Mouse (Mus musculus) hindbrain, embryonic 10.5 days (tissue): ENCODE data around the gene Wnt5b. TPM values are rescaled to one million over a fixed set of nuclear protein-coding genes. Genes with fewer than 3 reads are reported as not detected.

Source experiments
- DNase-seq: peaks from one replicate; pipeline ENCODE4 v3.0.0-alpha.2; 2017; ENCODE audit warnings: low spot score
- H3K27ac ChIP-seq: fragments of 300-500 bp; sonication (generic); 2 replicates; pipeline ENCODE4 v1.5.1; 2016; ENCODE audit warnings: mild to moderate bottlenecking, moderate library complexity
- H3K27me3 ChIP-seq: fragments of 300-500 bp; sonication (generic); 2 replicates; pipeline ENCODE4 v1.6.1; 2016; ENCODE audit warnings: mild to moderate bottlenecking; ENCODE audit not compliant: poor library complexity, insufficient read depth, severe bottlenecking
- H3K36me3 ChIP-seq: fragments of 300-500 bp; sonication (generic); 2 replicates; pipeline ENCODE4 v1.6.1; 2016; ENCODE audit warnings: mild to moderate bottlenecking, moderate library complexity
- H3K4me1 ChIP-seq: fragments of 300-500 bp; sonication (generic); replicated peaks from 2 replicates; pipeline ENCODE4 v1.6.1; 2016; ENCODE audit warnings: mild to moderate bottlenecking
- H3K4me3 ChIP-seq: fragments of 300-500 bp; sonication (generic); 2 replicates; pipeline ENCODE4 v1.5.1; 2016; ENCODE audit warnings: mild to moderate bottlenecking, moderate library complexity
- H3K9me3 ChIP-seq: fragments of 300-500 bp; sonication (generic); 2 replicates; pipeline ENCODE4 v1.6.1; 2016; ENCODE audit warnings: mild to moderate bottlenecking, moderate library complexity
- WGBS: fragments of 180-500 bp; shearing (Covaris S2); methylation state at CpG from one replicate; pipeline ENCODE4 v1.1.7; 2016; 5-methylcytosine and 5-hydroxymethylcytosine counted together
- polyA plus RNA-seq: library from polyadenylated mRNA; unstranded; fragments of >200 nt; fragmentation: Nextera tagmentation; extraction: Ambion mirVana; gene quantifications from 2 replicates; pipeline ENCODE4 v1.2.1, GENCODE M21; 2016

Gene Wnt5b
- polyA plus RNA-seq, 1 experiment from 2014 or later, result 7.9 TPM

- 89% methylated on average over 7 of the region's 7 CpGs for WGBS
Observed at GRCm38 (mm10) chr6:119514085-119514484, 30.1 kb downstream of the Wnt5b start.

GRCm38 (mm10) chr6:119513452-119513851 is 30.7 kb downstream of the Wnt5b start:
- Histone ChIP-seq H3K36me3 (no peaks in the 10 kb centered on the region), H3K4me1 (no peaks in the 10 kb centered on the region), H3K27me3 (no peaks in the 10 kb centered on the region), H3K9me3 (no peaks in the 10 kb centered on the region), H3K27ac (no peak overlapping the region), H3K4me3 (no peak overlapping the region)
- DNase-seq, result no peak
- 86% methylated on average over 5 of the region's 5 CpGs for WGBS

More at GRCm38 (mm10) chr6:119514085-119514484, 30.1 kb downstream of the Wnt5b start:
- Histone ChIP-seq H3K27me3 (no peaks in the 10 kb centered on the region), H3K9me3 (no peaks in the 10 kb centered on the region), H3K4me1 (no peaks in the 10 kb centered on the region), H3K27ac (no peak overlapping the region), H3K36me3 (no peaks in the 10 kb centered on the region), H3K4me3 (no peak overlapping the region)
- no peak for DNase-seq

GRCm38 (mm10) chr6:119512701-119513100 is 31.4 kb downstream of the Wnt5b start:
- Histone ChIP-seq H3K36me3 (no peaks in the 10 kb centered on the region), H3K27ac (no peak overlapping the region), H3K27me3 (no peaks in the 10 kb centered on the region), H3K9me3 (no peaks in the 10 kb centered on the region), H3K4me3 (no peak overlapping the region), H3K4me1 (no peaks in the 10 kb centered on the region)
- 91% methylated on average over 11 of the region's 11 CpGs for WGBS
- DNase-seq, result no peak

GRCm38 (mm10) chr6:119509437-119510037 is 34.6 kb downstream of the Wnt5b start:
- H3K27me3 ChIP-seq, result no peaks in the 10 kb centered on the region
- no peaks in the 10 kb centered on the region for H3K36me3 ChIP-seq
- DNase-seq, result no peak
- WGBS, result 93% methylated on average over 13 of the region's 13 CpGs
- no peak overlapping the region for H3K27ac ChIP-seq
- peaks cover 9% of the 10 kb centered on the region for H3K4me1 ChIP-seq
- no peaks in the 10 kb centered on the region for H3K9me3 ChIP-seq
- no peak overlapping the region for H3K4me3 ChIP-seq

- Histone ChIP-seq H3K36me3 (no peaks in the 10 kb centered on the region), H3K4me3 (no peak overlapping the region), H3K27ac (no peak overlapping the region), H3K9me3 (no peaks in the 10 kb centered on the region), H3K27me3 (no peaks in the 10 kb centered on the region), H3K4me1 (peaks cover 9% of the 10 kb centered on the region)
- DNase-seq, result no peak
- WGBS, result 85% methylated on average over 10 of the region's 10 CpGs
Observed at GRCm38 (mm10) chr6:119508634-119509375, 35.3 kb downstream of the Wnt5b start.

- no peaks in the 10 kb centered on the region for H3K36me3 ChIP-seq
- H3K4me1 ChIP-seq, result peaks cover 9% of the 10 kb centered on the region
- H3K4me3 ChIP-seq, result no peak overlapping the region
- no peak for DNase-seq
- no peaks in the 10 kb centered on the region for H3K9me3 ChIP-seq
- WGBS, result 94% methylated on average over 6 of the region's 6 CpGs
- H3K27me3 ChIP-seq, result no peaks in the 10 kb centered on the region
- H3K27ac ChIP-seq, result no peak overlapping the region
Observed at GRCm38 (mm10) chr6:119508221-119508620, 35.9 kb downstream of the Wnt5b start.

- no peaks in the 10 kb centered on the region for H3K36me3 ChIP-seq
- H3K27ac ChIP-seq, result no peak overlapping the region
- H3K27me3 ChIP-seq, result no peaks in the 10 kb centered on the region
- WGBS, result 66% methylated on average over 9 of the region's 9 CpGs
- no peak for DNase-seq
- peaks cover 12% of the 10 kb centered on the region for H3K4me1 ChIP-seq
- no peaks in the 10 kb centered on the region for H3K9me3 ChIP-seq
- no peak overlapping the region for H3K4me3 ChIP-seq
Observed at GRCm38 (mm10) chr6:119505525-119506225, 38.5 kb downstream of the Wnt5b start.

- Histone ChIP-seq H3K9me3 (no peaks in the 10 kb centered on the region), H3K36me3 (no peaks in the 10 kb centered on the region), H3K4me3 (no peak overlapping the region), H3K4me1 (peaks cover 15% of the 10 kb centered on the region), H3K27ac (no peak overlapping the region), H3K27me3 (no peaks in the 10 kb centered on the region)
- WGBS, result 88% methylated on average over 8 of the region's 8 CpGs
- no peak for DNase-seq
Observed at GRCm38 (mm10) chr6:119504756-119505155, 39.4 kb downstream of the Wnt5b start.

- Histone ChIP-seq H3K36me3 (no peaks in the 10 kb centered on the region), H3K4me1 (peaks cover 33% of the 10 kb centered on the region), H3K27ac (no peak overlapping the region), H3K9me3 (no peaks in the 10 kb centered on the region), H3K4me3 (no peak overlapping the region), H3K27me3 (no peaks in the 10 kb centered on the region)
- 50% methylated on average over 9 of the region's 9 CpGs for WGBS
- DNase-seq, result no peak
Observed at GRCm38 (mm10) chr6:119502031-119502430, 42.1 kb downstream of the Wnt5b start.

GRCm38 (mm10) chr6:119500086-119500485 is 44.1 kb downstream of the Wnt5b start:
- WGBS, result 69% methylated on average over 5 of the region's 5 CpGs
- H3K4me1 ChIP-seq, result peaks cover 24% of the 10 kb centered on the region
- no peaks in the 10 kb centered on the region for H3K27me3 ChIP-seq
- H3K9me3 ChIP-seq, result no peaks in the 10 kb centered on the region
- no peaks in the 10 kb centered on the region for H3K36me3 ChIP-seq
- H3K27ac ChIP-seq, result 0 out of 2 replicates have a peak overlapping the region, but pooled peaks have one; percentile 9
- DNase-seq, result no peak
- no peak overlapping the region for H3K4me3 ChIP-seq

GRCm38 (mm10) chr6:119499271-119499670 is 44.9 kb downstream of the Wnt5b start:
- Histone ChIP-seq H3K36me3 (no peaks in the 10 kb centered on the region), H3K27me3 (no peaks in the 10 kb centered on the region), H3K9me3 (no peaks in the 10 kb centered on the region), H3K4me3 (no peak overlapping the region), H3K27ac (0 out of 2 replicates have a peak overlapping the region, but pooled peaks have one; percentile 9), H3K4me1 (peaks cover 24% of the 10 kb centered on the region)
- DNase-seq, result peak; percentile 41
- WGBS, result 22% methylated on average over 5 of the region's 5 CpGs

- Histone ChIP-seq H3K36me3 (no peaks in the 10 kb centered on the region), H3K27ac (peak overlapping the region; percentile 79; the same call in 1 of the 2 replicates), H3K9me3 (no peaks in the 10 kb centered on the region), H3K4me1 (peaks cover 34% of the 10 kb centered on the region), H3K4me3 (no peak overlapping the region), H3K27me3 (no peaks in the 10 kb centered on the region)
- peak; percentile 47 for DNase-seq
- WGBS, result 29% methylated on average over 7 of the region's 7 CpGs
Observed at GRCm38 (mm10) chr6:119492630-119493014, 51.5 kb downstream of the Wnt5b start.
